Mouse (Mus musculus): ENCODE data around the gene Tcp1. TPM values are rescaled to one million over a fixed set of nuclear protein-coding genes. Genes with fewer than 3 reads are reported as not detected.
A peak's percentile ranks its signal among the peaks of the same experiment; 100 is the strongest.
"Not testable (repeated sequence)": the region's sequence is repeated elsewhere in the genome, so short reads cannot be mapped to it uniquely, and the experiment has no call there.

The Tcp1 gene
- total RNA-seq, 4 experiments from 2014 or later, result 172 to 195 (median 176) TPM

DNA sequence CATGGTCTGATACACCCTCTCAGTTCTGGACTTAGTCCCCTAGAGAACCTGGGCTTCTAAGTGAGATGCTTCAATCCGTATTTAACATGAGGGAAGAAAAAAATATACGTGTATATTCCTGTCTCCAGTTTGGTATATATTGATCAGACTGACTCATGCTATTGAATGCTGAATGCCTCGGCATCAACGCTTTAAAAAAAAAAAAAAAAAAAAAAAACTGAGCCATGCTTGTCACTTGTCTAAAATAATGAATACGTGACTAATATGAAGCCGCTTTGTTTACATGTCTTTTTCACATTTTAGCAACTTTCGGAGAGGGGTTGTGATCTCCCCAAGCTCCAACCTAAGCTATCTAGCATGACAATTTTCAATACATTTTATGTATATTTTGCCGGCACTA is 5.1 kb upstream of the Tcp1 start:
- DNase-seq (ENCODE audit: low spot score in 2 of 2), result no peak

DNA sequence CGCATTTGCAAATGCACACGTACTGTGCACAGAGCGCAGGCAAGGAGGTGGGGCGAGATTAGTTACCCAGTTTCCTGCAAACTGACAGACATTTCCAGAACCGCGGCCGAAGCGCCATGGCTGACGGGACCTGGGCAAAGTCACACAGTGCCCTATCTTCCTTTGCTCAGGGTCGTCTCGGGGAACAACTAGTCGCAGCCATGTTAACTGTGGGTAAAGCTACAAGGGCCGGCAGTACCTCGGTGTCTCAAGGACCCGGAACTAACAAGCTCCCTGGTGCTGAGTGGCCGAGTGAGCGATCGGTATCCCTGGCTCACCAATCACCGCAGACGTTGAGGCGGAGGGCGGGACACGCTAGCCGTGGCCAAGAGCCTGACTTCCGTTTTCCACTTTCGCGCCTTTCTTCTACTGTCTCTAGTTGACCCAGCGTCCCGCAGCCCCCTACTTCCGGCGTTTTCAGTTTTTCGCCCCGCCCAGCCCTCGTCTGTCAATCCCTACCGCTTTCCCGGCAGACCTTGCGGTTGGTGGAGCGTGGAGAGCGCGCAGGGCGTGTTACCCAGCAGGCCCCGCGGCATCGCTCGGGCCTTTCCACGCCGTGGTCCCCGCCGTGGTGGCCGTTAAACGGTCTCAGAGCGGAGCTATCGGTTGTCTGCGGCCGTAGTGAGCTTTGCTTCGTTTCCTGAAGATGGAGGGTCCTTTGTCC is 531 bp downstream of the Tcp1 start, which contains the start of gene Mrpl18:
Gene Mrpl18, minus strand, starts transcription at position 465 of the 703 bp plus-strand sequence.
- DNase-seq (ENCODE audit: low spot score in 2 of 2), result peak; percentile 98 to 99

DNA sequence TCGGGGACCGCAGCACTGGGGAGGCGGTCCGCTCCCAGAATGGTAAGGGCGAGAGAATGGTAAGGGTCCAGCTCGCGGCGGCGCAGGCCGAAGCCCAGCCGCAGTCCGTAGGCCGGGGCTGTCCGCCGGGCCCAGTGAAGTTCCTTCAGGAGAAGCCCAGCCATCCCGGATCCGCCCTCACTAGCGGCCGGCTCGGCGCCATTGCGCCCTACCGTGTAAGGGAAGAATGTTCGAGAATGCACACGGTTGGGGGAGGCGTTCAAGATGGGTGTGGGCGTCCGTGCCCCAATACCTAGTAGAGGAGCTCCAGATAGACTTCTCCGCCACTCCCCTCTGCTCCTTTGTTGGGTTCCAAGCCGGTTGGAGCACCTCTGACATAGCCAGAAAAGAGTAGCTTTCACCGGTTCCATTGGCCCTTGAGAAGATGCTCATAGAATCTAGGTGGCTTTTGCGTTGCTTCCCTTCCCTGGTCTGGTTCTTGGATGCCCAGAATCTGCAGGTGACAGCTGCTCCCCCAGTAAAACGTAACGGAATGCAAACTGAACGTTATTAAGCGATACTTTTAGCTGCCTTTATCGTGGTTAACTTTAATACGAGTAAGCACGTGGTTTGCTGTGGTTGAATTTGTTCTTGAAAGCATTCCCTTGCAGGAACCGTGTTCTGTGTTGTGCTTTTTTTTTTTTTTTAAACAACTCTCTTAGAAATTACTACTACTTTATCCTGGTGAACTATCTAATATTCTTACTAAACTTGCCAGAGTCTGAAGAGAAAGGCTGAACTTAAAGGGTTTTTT is 1.3 kb downstream of the Tcp1 start:
- peak in 1 of 2 experiments; percentile 24 for DNase-seq (ENCODE audit: low spot score in 2 of 2)

GRCm38 (mm10) chr17:12921073-12921472 is 5.6 kb downstream of the Tcp1 start:
- no peak for DNase-seq (ENCODE audit: low spot score in 2 of 2)

- no peak for DNase-seq (ENCODE audit: low spot score in 2 of 2)
Measured at GRCm38 (mm10) chr17:12925001-12925400, 9.5 kb downstream of the Tcp1 start.

DNA sequence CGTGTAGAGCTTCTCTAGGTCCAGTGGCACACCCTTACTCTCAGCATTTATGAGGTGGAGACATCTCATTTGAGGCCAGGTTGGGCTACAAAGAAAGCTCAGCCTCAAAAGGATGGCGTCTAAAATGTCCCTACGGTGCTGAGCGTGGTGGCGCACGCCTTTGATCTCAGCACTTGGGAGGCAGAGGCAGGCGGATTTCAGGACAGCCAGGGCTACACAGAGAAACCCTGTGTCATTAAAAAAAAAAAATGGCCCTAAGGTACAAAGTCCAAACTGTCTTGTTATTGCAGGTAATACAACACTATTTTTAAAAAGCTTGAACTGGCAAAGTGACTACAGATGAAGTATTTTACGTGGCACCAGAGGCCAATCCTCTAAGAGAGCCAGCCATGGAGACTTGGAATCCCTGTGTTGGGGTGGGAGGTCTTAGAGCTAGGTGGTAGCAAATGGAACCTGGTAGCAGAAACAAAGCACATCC is 10.2 kb downstream of the Tcp1 start:
- no peak for DNase-seq (ENCODE audit: low spot score in 2 of 2)

DNA sequence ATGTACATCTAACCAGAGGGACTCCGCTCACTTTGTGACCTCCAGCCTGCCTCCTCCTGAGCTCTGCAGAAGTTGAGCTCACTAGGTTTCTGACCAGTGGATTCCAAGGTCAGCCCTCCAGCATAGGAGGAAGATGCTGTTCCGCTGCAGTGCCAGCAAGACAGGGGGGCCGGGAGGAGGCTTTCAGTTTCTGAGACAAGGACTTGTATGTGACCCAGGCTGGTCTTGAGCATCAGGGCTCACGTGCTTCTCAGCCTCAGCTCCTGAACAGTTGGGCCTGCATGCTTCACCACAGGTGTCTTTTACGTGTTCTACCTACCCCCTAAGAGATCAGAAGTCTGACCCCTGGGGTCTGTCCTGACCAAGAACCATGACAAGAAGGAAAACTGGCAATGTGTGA is 16.1 kb downstream of the Tcp1 start:
- DNase-seq (ENCODE audit: low spot score in 2 of 2), result not testable (repeated sequence)

DNA sequence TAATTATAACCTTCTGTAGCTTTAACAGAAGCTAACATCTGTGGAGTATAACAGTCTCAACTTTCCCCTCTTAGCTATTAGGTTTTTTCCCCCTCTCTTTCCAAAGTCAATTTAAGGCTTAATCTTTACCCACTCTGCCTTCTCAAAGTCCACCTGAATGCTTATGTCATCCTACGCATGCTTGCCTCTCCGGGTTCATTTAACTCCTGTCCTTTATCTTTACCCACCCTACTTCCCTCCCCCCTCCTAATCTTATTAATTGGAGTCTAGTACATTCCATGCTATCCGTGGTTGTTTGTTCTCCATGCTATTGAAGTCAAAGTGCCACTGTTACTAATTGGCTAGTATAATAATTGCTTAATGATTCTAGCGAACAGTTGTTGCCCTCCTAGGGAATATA is 20.2 kb downstream of the Tcp1 start:
- DNase-seq (ENCODE audit: low spot score in 2 of 2), result no peak

DNA sequence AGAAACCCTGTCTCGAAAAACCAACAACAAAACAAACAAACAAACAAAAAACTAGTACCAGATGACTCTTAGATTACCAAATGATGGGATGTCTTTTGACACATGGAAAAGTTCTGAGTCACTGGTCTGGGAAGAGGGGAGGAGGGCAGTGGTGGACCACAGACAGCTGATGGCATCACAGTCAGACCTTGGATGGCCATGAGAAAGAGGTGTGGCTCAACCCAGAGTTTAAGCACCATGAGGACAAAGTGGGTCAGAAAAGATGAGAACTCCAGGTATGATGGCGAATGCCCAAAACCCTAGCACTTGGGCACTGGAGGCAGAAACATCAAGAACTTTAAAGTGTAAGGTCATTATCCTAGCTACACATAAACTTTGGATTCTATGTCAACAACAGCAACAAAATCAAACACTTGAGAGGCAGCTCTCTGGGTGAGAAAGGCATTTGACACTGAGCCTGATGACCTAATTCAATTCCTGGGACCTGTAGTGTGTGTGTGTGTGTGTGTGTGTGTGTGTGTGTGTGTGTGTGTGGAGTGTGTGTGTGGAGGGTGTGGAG is 22.0 kb downstream of the Tcp1 start:
- DNase-seq (ENCODE audit: low spot score in 2 of 2), result no peak

- DNase-seq (ENCODE audit: low spot score in 2 of 2), result no peak
Measured at GRCm38 (mm10) chr17:12938077-12938476, 22.6 kb downstream of the Tcp1 start.

GRCm38 (mm10) chr17:12939377-12940148 is 24.1 kb downstream of the Tcp1 start:
- not testable (repeated sequence) for DNase-seq (ENCODE audit: low spot score in 2 of 2)

- no peak for DNase-seq (ENCODE audit: low spot score in 2 of 2)
Measured at GRCm38 (mm10) chr17:12940151-12940805, 24.8 kb downstream of the Tcp1 start, which contains the start of gene Acat3. Acat3 (minus strand) TSS chr17:12940600.

DNA sequence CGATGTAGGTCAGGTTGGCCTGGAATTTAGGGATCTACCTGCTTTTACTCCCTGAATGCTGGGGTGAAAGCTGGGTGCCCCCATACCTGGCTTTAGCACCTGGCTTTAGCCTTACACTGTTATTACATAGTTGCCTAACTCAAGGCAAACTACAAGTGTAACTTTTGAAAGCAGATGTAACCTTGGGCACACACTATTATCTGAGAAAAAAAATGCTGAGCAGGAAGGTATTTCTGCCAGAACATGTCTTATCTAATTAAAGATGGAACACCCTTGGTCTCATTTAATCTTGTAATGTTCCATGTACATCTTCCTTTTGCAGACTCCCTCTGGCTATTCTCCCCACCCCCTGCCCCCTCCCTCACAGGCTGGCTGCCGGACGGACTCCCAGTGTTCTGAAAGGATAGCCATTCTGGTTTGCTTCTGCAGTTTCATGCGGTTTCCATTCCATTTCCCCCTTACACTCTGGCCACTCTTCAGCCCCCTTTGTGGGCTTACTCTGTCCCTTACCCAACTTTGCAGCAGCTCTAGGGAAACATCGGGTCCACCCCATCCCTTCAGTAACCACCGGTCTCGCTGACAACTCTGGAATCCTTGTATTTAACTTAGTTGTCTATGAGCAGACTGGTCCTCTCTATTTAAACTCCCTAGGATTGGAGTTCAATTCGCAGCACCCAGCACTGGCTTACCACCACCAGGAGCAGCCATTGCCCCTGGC is 26.2 kb downstream of the Tcp1 start:
- DNase-seq (ENCODE audit: low spot score in 2 of 2), result no peak

DNA sequence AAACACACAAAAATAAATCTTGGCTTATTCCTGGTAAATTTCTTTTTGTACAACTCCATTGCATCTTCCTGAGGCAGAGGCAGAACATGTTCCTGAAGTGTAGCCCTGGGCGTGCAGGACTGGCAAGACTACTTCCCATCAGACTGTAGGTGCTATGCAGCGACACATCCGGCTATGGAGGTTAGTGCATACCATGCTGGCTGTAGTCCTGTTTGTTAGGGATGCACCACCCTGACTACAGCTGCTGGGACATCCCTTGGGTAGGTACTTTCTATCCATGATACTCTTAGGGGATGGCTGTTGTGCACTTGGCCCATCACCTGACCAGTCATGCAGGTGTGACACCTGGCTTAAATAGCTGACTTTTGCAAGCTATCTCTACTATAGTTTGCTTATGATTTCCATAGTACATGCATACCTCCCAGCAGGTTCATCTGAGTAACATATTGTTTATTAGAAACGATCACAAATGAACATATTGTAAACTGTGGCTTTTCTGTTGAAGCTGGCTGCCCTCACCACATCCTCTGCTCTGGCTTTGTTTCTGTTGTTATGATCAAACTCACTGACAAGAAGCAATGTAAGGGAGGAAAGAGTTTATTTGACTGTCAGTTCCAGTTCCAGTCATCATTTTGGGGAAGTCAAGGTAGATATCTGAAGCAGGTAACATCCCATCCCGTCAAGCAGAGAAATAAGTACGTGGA is 27.1 kb downstream of the Tcp1 start:
- DNase-seq (ENCODE audit: low spot score in 2 of 2), result no peak

- no peak for DNase-seq (ENCODE audit: low spot score in 2 of 2)
Measured at GRCm38 (mm10) chr17:12949669-12950068, 34.2 kb downstream of the Tcp1 start.

GRCm38 (mm10) chr17:12956664-12957063 is 41.2 kb downstream of the Tcp1 start:
- no peak for DNase-seq (ENCODE audit: low spot score in 2 of 2)

- not testable (repeated sequence) for DNase-seq (ENCODE audit: low spot score in 2 of 2)
Measured at GRCm38 (mm10) chr17:12959377-12959776, 43.9 kb downstream of the Tcp1 start.

DNA sequence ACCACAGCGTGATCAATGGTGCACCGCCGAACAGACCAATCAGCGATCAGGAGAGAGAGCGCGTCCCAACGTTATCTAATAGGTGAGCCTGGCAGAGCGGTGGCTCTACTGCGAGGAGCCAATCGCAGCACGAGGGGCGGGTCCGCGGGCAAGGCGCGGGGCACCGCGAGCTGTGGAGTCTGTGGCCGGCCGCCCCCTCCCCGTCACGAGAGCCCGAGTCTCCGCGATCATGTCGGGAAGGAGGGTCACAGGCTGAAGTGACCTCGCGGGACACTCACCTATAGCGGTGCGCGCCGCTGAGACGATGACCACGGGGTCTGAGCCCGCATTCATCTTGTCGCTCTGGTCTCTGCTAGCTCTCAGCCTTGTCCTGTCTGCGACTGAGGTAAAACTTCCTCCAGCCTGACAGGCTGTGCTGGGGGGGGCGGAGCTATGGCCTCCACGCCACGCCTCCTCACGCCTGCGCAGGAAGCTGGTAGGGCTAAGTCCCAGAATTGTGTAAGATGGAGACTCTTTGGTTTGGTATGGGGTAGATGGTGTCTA is 44.9 kb downstream of the Tcp1 start, which contains the start of gene Acat2:
Gene Acat2, minus strand, starts transcription at position 417 of the 543 bp plus-strand sequence.
- DNase-seq (ENCODE audit: low spot score in 2 of 2), result peak; percentile 90

- no peak for DNase-seq (ENCODE audit: low spot score in 2 of 2)
Measured at GRCm38 (mm10) chr17:12963476-12963875, 48.0 kb downstream of the Tcp1 start.

Measured in gastrocnemius, adult 8-10 months (tissue).